Mouse (Mus musculus): ENCODE results near the gene AL731706.1. TPM values are rescaled to one million over a fixed set of nuclear protein-coding genes. Genes with fewer than 3 reads are reported as not detected.

The AL731706.1 gene
- polyA plus RNA-seq, 1 experiment from 2014 or later, result 29.5 TPM

DNA sequence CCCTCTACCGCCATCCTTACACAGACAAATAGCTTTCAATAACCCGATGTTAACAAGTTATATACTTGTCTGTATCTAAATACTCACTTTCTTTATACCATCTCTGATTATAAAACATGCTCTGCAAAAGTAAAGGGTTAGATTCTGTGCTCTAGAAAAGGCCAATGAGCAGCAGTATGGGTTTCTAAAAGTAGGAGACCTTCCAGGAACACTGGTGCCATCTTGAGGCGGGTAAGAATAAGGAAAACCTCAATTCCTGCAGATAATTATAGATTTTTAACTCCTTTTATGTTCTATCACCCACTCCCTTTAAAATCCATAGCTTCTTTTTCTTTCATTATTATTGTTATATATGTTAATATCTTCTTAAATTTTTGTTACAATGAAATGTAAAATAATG lies 55.3 kb downstream of the AL731706.1 start:
- Histone ChIP-seq H3K27ac (ENCODE audit: low read depth) (no peak overlapping the region), H3K4me2 (no peak overlapping the region), H3K9ac (no peak overlapping the region), H3K36me3 (ENCODE audit: insufficient read depth) (no peaks in the 10 kb centered on the region), H3K4me1 (ENCODE audit: insufficient read depth) (no peaks in the 10 kb centered on the region), H3K4me3 (ENCODE audit: low read depth, low read length) (no peak overlapping the region), H3K27me3 (ENCODE audit: insufficient read depth, low read length) (no peaks in the 10 kb centered on the region), H3K9me3 (ENCODE audit: low read depth, low read length) (no peaks in the 10 kb centered on the region)
- ATAC-seq (ENCODE audit: insufficient read depth), result no peak
- peak; percentile 36 for DNase-seq
- TF ChIP-seq CTCF (IDR thresholded peaks at IDR 0.05; ENCODE audit: low read depth), result peak; percentile 23; the same call in 1 of the 2 replicates
- 65% methylated on average over 3 of the region's 3 CpGs for WGBS

DNA sequence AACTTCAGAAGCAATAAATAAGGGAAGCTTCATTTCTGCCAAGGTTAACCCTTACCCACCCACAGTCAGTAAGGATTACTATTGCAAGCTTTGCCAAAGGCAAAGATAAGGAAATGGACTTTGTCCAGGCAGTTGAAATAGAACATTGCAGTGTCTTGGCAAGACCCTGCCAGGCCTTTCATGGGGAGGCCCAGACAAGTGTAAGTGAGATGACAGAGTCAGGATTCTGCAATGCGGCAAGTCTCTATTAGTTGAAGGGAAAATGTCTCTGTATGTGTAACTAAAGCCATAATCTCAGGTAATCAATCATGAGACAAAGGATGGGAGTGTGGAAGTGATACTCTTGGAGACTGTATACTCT lies 56.5 kb downstream of the AL731706.1 start:
- H3K27ac ChIP-seq (ENCODE audit: low read depth), result no peak overlapping the region
- WGBS, result 53% methylated on average over 1 of the region's 1 CpGs
- no peak overlapping the region for H3K4me2 ChIP-seq
- H3K9ac ChIP-seq, result no peak overlapping the region
- H3K27me3 ChIP-seq (ENCODE audit: insufficient read depth, low read length), result no peaks in the 10 kb centered on the region
- no peak for TF ChIP-seq CTCF (IDR thresholded peaks at IDR 0.05; ENCODE audit: low read depth)
- no peaks in the 10 kb centered on the region for H3K4me1 ChIP-seq (ENCODE audit: insufficient read depth)
- ATAC-seq (ENCODE audit: insufficient read depth), result peak; percentile 75
- no peak overlapping the region for H3K4me3 ChIP-seq (ENCODE audit: low read depth, low read length)
- no peaks in the 10 kb centered on the region for H3K36me3 ChIP-seq (ENCODE audit: insufficient read depth)
- peak; percentile 59 for DNase-seq
- H3K9me3 ChIP-seq (ENCODE audit: low read depth, low read length), result no peaks in the 10 kb centered on the region

DNA sequence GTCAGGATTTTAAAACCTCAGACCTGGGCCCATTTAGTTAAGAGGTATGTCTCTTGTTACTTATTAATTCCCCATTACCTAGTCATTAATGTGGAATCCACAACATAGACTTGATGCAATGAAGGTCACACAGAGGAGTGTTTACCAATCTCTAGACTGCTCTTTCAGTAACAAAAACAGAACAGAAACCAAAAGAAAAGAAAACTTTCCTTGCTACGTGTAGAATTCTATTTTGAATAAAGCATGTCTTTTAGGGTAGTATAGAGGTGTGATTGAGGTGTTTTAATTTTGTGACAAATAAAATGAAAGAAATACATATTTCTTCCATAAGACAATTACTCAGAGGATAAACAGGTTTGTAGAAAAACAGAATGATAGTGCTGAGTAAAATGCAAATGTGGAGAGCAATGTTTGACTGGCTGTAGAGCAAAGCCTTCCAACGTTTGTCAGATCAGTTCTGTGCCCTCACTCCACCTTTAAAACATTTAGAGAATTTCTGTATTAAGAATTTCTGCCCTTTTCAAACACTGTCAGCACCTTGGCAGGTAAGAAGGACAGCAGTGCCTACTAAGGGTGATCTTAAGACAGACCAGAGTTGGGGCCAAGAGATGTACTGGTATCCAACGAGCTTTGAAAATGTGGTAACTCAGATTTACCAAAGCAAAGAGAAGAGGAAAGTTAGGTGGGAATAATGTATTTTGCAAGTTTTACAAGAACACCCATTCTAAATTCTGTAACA lies 57.0 kb downstream of the AL731706.1 start:
- TF ChIP-seq CTCF (IDR thresholded peaks at IDR 0.05; ENCODE audit: low read depth), result no peak
- ATAC-seq (ENCODE audit: insufficient read depth) (no peak), DNase-seq (no peak)
- WGBS, result 56% methylated on average over 3 of the region's 3 CpGs
- Histone ChIP-seq H3K4me3 (ENCODE audit: low read depth, low read length) (no peak overlapping the region), H3K27ac (ENCODE audit: low read depth) (no peak overlapping the region), H3K27me3 (ENCODE audit: insufficient read depth, low read length) (no peaks in the 10 kb centered on the region), H3K9ac (no peak overlapping the region), H3K4me2 (no peak overlapping the region), H3K9me3 (ENCODE audit: low read depth, low read length) (no peaks in the 10 kb centered on the region), H3K4me1 (ENCODE audit: insufficient read depth) (no peaks in the 10 kb centered on the region), H3K36me3 (ENCODE audit: insufficient read depth) (no peaks in the 10 kb centered on the region)

DNA sequence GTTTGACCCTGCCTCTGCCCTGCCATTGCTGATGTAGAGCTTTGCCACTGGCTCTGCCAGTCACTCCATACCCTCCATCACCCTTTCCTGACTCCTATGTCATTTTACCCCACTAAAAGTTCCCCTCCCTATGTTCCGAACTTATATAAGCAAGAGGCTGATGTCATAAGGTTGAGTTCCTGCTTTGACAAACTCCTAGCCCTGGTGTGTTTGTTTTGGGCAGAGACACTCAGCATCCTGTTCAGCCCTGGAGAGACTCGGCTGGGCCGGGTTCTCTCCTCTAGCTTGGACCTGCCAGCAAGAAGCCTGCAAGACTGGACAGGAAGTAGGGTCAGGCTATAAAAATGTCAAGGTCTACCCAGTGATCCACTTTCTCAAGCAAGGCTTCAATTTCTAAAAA lies 58.3 kb downstream of the AL731706.1 start:
- Histone ChIP-seq H3K4me2 (no peak overlapping the region), H3K4me3 (ENCODE audit: low read depth, low read length) (no peak overlapping the region), H3K27me3 (ENCODE audit: insufficient read depth, low read length) (no peaks in the 10 kb centered on the region), H3K9me3 (ENCODE audit: low read depth, low read length) (no peaks in the 10 kb centered on the region), H3K4me1 (ENCODE audit: insufficient read depth) (no peaks in the 10 kb centered on the region), H3K9ac (no peak overlapping the region), H3K36me3 (ENCODE audit: insufficient read depth) (no peaks in the 10 kb centered on the region), H3K27ac (ENCODE audit: low read depth) (no peak overlapping the region)
- ATAC-seq (ENCODE audit: insufficient read depth), result 0 out of 2 replicates have a peak, but pooled peaks have one; percentile 54
- peak; percentile 13 for DNase-seq
- WGBS, result 33% methylated on average over 3 of the region's 3 CpGs
- no peak for TF ChIP-seq CTCF (IDR thresholded peaks at IDR 0.05; ENCODE audit: low read depth)

Other genes with a start within 250 kb of the AL731706.1 start
- gene Snap25, start 177.9 kb downstream of the AL731706.1 start, polyA plus RNA-seq (2014; fragmentation: Nextera tagmentation; extraction: Ambion mirVana), result 1.2 and 1.6 TPM in 2 replicates
- gene AL731706.2, start 5.7 kb downstream of the AL731706.1 start, polyA plus RNA-seq (2014; fragmentation: Nextera tagmentation; extraction: Ambion mirVana), result 29.3 and 36.8 TPM in 2 replicates
- gene Slx4ip, start 171 bp downstream of the AL731706.1 start, polyA plus RNA-seq (2014; fragmentation: Nextera tagmentation; extraction: Ambion mirVana), result 5.5 and 6.3 TPM in 2 replicates
- gene Mkks, start within 50 bp of the AL731706.1 start, polyA plus RNA-seq (2014; fragmentation: Nextera tagmentation; extraction: Ambion mirVana), result 11.9 and 12.2 TPM in 2 replicates
- 13.6 and 15.3 TPM in 2 replicates for gene Jag1, start 225.3 kb upstream of the AL731706.1 start, polyA plus RNA-seq (2014; fragmentation: Nextera tagmentation; extraction: Ambion mirVana)

Data from lung, embryonic 14.5 days (tissue).